Mouse (Mus musculus): ENCODE data around the gene Bmp5. TPM values are rescaled to one million over a fixed set of nuclear protein-coding genes. Genes with fewer than 3 reads are reported as not detected.

The Bmp5 gene
- polyA plus RNA-seq, 1 experiment: 0.20 TPM

DNA sequence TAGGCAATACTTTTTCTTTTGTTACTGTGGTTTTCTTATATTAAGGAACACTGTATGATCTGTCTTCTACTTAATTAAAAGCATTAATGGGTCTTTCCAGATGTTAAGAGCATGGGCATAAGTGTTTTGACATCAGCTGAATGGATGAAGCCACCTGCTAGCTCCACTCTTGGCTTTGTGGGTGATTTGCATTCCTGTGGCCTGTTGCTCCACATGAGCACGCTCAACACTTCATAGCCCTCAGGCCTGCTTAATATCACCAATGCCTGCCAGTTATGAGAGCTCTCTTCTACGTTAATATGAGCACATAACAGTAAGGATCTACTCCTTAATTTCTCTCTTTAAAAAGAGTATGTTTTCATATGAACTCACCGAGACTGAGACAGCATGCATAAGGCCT lies 169.5 kb downstream of the Bmp5 start:
- Histone ChIP-seq H3K4me1 (ENCODE audit: control insufficient read depth, insufficient read depth, low read length) (no peaks in the 10 kb centered on the region), H3K4me3 (ENCODE audit: insufficient read depth, low read depth, low read length) (no peak overlapping the region), H3K27ac (ENCODE audit: insufficient read depth, low read depth, low read length) (no peak overlapping the region), H3K36me3 (ENCODE audit: control insufficient read depth, insufficient read depth, low read length) (no peaks in the 10 kb centered on the region), H3K27me3 (replicated peaks; ENCODE audit: control insufficient read depth, insufficient read depth, low read length) (no peaks in the 10 kb centered on the region)
- WGBS: 79% methylated on average over 3 of the region's 3 CpGs
- DNase-seq: no peak
- TF ChIP-seq CTCF (conservative IDR thresholded peaks at IDR 0.05; ENCODE audit: insufficient read depth, insufficient read length, low read depth, low read length) (no peak), POLR2A (IDR thresholded peaks at IDR 0.05; ENCODE audit: low read depth, low read length) (no peak)

Other genes starting within 250 kb of the Bmp5 start
- 16.7 and 20.1 TPM in 2 replicates for gene Tmod3, start 215.7 kb upstream of the Bmp5 start, polyA plus RNA-seq (2012; rRNA removed)
- 0.27 and 0.38 TPM in 2 replicates for gene Tmod2, start 164.0 kb upstream of the Bmp5 start, polyA plus RNA-seq (2012; rRNA removed)
- gene Lysmd2, start 149.6 kb upstream of the Bmp5 start, polyA plus RNA-seq (2012; rRNA removed): 2.5 and 3.4 TPM in 2 replicates
- 0.35 and 1.2 TPM in 2 replicates for gene Scg3, start 91.3 kb upstream of the Bmp5 start, polyA plus RNA-seq (2012; rRNA removed)
- 0.58 and 1.2 TPM in 2 replicates for gene Hmgcll1, start 239.5 kb downstream of the Bmp5 start, polyA plus RNA-seq (2012; rRNA removed)

All from kidney, adult 2 months (tissue).